Mouse (Mus musculus): ENCODE results near the gene Sox4. TPM values are rescaled to one million over a fixed set of nuclear protein-coding genes. Genes with fewer than 3 reads are reported as not detected.

Gene Sox4
- polyA plus RNA-seq, 1 experiment from 2014 or later = 75.1 TPM

- Histone ChIP-seq H3K4me2 (replicated peaks; ENCODE audit: low read depth, low read length) (peak overlapping the region; percentile 56), H3K4me3 (ENCODE audit: low read length) (peak overlapping the region; percentile 98), H3K9me3 (ENCODE audit: control insufficient read depth, low read length) (no peaks in the 10 kb centered on the region), H3K36me3 (ENCODE audit: control insufficient read depth, insufficient read depth, low read length) (peaks cover 3% of the 10 kb centered on the region; the same call in 1 of the 2 replicates), H3K4me1 (ENCODE audit: control insufficient read depth, insufficient read depth, low read length) (peaks cover 10% of the 10 kb centered on the region), H3K9ac (ENCODE audit: low read depth, low read length) (peak overlapping the region; percentile 52; the same call in 1 of the 2 replicates), H3K27me3 (ENCODE audit: control insufficient read depth, insufficient read depth, low read length) (no peaks in the 10 kb centered on the region), H3K27ac (ENCODE audit: low read depth, low read length) (peak overlapping the region; percentile 21; the same call in 1 of the 2 replicates)
- no peak for ATAC-seq (ENCODE audit: low FRiP score, low TSS enrichment)
- 8% methylated on average over 11 of the region's 11 CpGs for WGBS
These were observed 4.1 kb downstream of the Sox4 start for GRCm38 (mm10) chr13:28949279-28949915.

- ATAC-seq (ENCODE audit: low FRiP score, low TSS enrichment) = no peak
- WGBS = 4% methylated on average over 10 of the region's 10 CpGs
- Histone ChIP-seq H3K36me3 (ENCODE audit: control insufficient read depth, insufficient read depth, low read length) (peaks cover 3% of the 10 kb centered on the region; the same call in 1 of the 2 replicates), H3K27ac (ENCODE audit: low read depth, low read length) (peak overlapping the region; percentile 3; the same call in 1 of the 2 replicates), H3K4me2 (replicated peaks; ENCODE audit: low read depth, low read length) (peak overlapping the region; percentile 56), H3K9me3 (ENCODE audit: control insufficient read depth, low read length) (no peaks in the 10 kb centered on the region), H3K4me1 (ENCODE audit: control insufficient read depth, insufficient read depth, low read length) (peaks cover 10% of the 10 kb centered on the region), H3K4me3 (ENCODE audit: low read length) (peak overlapping the region; percentile 98), H3K9ac (ENCODE audit: low read depth, low read length) (peak overlapping the region; percentile 35; the same call in 1 of the 2 replicates), H3K27me3 (ENCODE audit: control insufficient read depth, insufficient read depth, low read length) (no peaks in the 10 kb centered on the region)
These were observed 5.0 kb downstream of the Sox4 start for GRCm38 (mm10) chr13:28948541-28948940.

GRCm38 (mm10) chr13:28947740-28948441 is 5.6 kb downstream of the Sox4 start:
- H3K4me2 ChIP-seq (replicated peaks; ENCODE audit: low read depth, low read length) = peak overlapping the region; percentile 56
- peak overlapping the region; percentile 3; the same call in 1 of the 2 replicates for H3K27ac ChIP-seq (ENCODE audit: low read depth, low read length)
- H3K4me3 ChIP-seq (ENCODE audit: low read length) = 0 out of 2 replicates have a peak overlapping the region, but pooled peaks have one; percentile 98
- no peaks in the 10 kb centered on the region for H3K9me3 ChIP-seq (ENCODE audit: control insufficient read depth, low read length)
- no peaks in the 10 kb centered on the region for H3K27me3 ChIP-seq (ENCODE audit: control insufficient read depth, insufficient read depth, low read length)
- H3K9ac ChIP-seq (ENCODE audit: low read depth, low read length) = no peak overlapping the region; the same call in 1 of the 2 replicates
- H3K36me3 ChIP-seq (ENCODE audit: control insufficient read depth, insufficient read depth, low read length) = peaks cover 3% of the 10 kb centered on the region; the same call in 1 of the 2 replicates
- H3K4me1 ChIP-seq (ENCODE audit: control insufficient read depth, insufficient read depth, low read length) = peaks cover 10% of the 10 kb centered on the region
- 23% methylated on average over 7 of the region's 7 CpGs for WGBS
- ATAC-seq (ENCODE audit: low FRiP score, low TSS enrichment) = 0 out of 2 replicates have a peak, but pooled peaks have one; percentile 25

- Histone ChIP-seq H3K27me3 (ENCODE audit: control insufficient read depth, insufficient read depth, low read length) (no peaks in the 10 kb centered on the region), H3K4me1 (ENCODE audit: control insufficient read depth, insufficient read depth, low read length) (peaks cover 20% of the 10 kb centered on the region), H3K9ac (ENCODE audit: low read depth, low read length) (no peak overlapping the region), H3K4me2 (replicated peaks; ENCODE audit: low read depth, low read length) (no peak overlapping the region), H3K9me3 (ENCODE audit: control insufficient read depth, low read length) (no peaks in the 10 kb centered on the region), H3K27ac (ENCODE audit: low read depth, low read length) (no peak overlapping the region), H3K4me3 (ENCODE audit: low read length) (no peak overlapping the region), H3K36me3 (ENCODE audit: control insufficient read depth, insufficient read depth, low read length) (peaks cover 3% of the 10 kb centered on the region; the same call in 1 of the 2 replicates)
- ATAC-seq (ENCODE audit: low FRiP score, low TSS enrichment) = no peak
- 50% methylated on average over 8 of the region's 8 CpGs for WGBS
These were observed 6.9 kb downstream of the Sox4 start for GRCm38 (mm10) chr13:28946565-28947135.

- Histone ChIP-seq H3K36me3 (ENCODE audit: control insufficient read depth, insufficient read depth, low read length) (peaks cover 3% of the 10 kb centered on the region; the same call in 1 of the 2 replicates), H3K9me3 (ENCODE audit: control insufficient read depth, low read length) (no peaks in the 10 kb centered on the region), H3K27ac (ENCODE audit: low read depth, low read length) (no peak overlapping the region), H3K27me3 (ENCODE audit: control insufficient read depth, insufficient read depth, low read length) (no peaks in the 10 kb centered on the region), H3K4me3 (ENCODE audit: low read length) (no peak overlapping the region), H3K4me2 (replicated peaks; ENCODE audit: low read depth, low read length) (no peak overlapping the region), H3K4me1 (ENCODE audit: control insufficient read depth, insufficient read depth, low read length) (peaks cover 20% of the 10 kb centered on the region), H3K9ac (ENCODE audit: low read depth, low read length) (no peak overlapping the region)
- ATAC-seq (ENCODE audit: low FRiP score, low TSS enrichment) = no peak
- 85% methylated on average over 5 of the region's 5 CpGs for WGBS
These were observed 7.8 kb downstream of the Sox4 start for GRCm38 (mm10) chr13:28945681-28946080.

GRCm38 (mm10) chr13:28942926-28943325 is 10.6 kb downstream of the Sox4 start:
- Histone ChIP-seq H3K9ac (ENCODE audit: low read depth, low read length) (no peak overlapping the region), H3K36me3 (ENCODE audit: control insufficient read depth, insufficient read depth, low read length) (no peaks in the 10 kb centered on the region), H3K4me1 (ENCODE audit: control insufficient read depth, insufficient read depth, low read length) (peaks cover 18% of the 10 kb centered on the region), H3K4me2 (replicated peaks; ENCODE audit: low read depth, low read length) (no peak overlapping the region), H3K27me3 (ENCODE audit: control insufficient read depth, insufficient read depth, low read length) (no peaks in the 10 kb centered on the region), H3K27ac (ENCODE audit: low read depth, low read length) (no peak overlapping the region), H3K4me3 (ENCODE audit: low read length) (no peak overlapping the region), H3K9me3 (ENCODE audit: control insufficient read depth, low read length) (no peaks in the 10 kb centered on the region)
- ATAC-seq (ENCODE audit: low FRiP score, low TSS enrichment) = no peak
- WGBS = 57% methylated on average over 4 of the region's 4 CpGs

GRCm38 (mm10) chr13:28941983-28942630 is 11.4 kb downstream of the Sox4 start:
- 10% methylated on average over 4 of the region's 4 CpGs for WGBS
- peak overlapping the region; percentile 26; the same call in 1 of the 2 replicates for H3K27ac ChIP-seq (ENCODE audit: low read depth, low read length)

GRCm38 (mm10) chr13:28933375-28933774 is 20.1 kb downstream of the Sox4 start:
- Histone ChIP-seq H3K4me3 (ENCODE audit: low read length) (no peak overlapping the region), H3K9ac (ENCODE audit: low read depth, low read length) (no peak overlapping the region), H3K36me3 (ENCODE audit: control insufficient read depth, insufficient read depth, low read length) (no peaks in the 10 kb centered on the region), H3K27me3 (ENCODE audit: control insufficient read depth, insufficient read depth, low read length) (no peaks in the 10 kb centered on the region), H3K4me1 (ENCODE audit: control insufficient read depth, insufficient read depth, low read length) (no peaks in the 10 kb centered on the region), H3K4me2 (replicated peaks; ENCODE audit: low read depth, low read length) (no peak overlapping the region), H3K9me3 (ENCODE audit: control insufficient read depth, low read length) (no peaks in the 10 kb centered on the region), H3K27ac (ENCODE audit: low read depth, low read length) (no peak overlapping the region)
- 94% methylated on average over 8 of the region's 8 CpGs for WGBS
- ATAC-seq (ENCODE audit: low FRiP score, low TSS enrichment) = no peak

More at GRCm38 (mm10) chr13:28941983-28942630, 11.4 kb downstream of the Sox4 start:
- no peak overlapping the region for H3K4me2 ChIP-seq (replicated peaks; ENCODE audit: low read depth, low read length)
- no peaks in the 10 kb centered on the region for H3K36me3 ChIP-seq (ENCODE audit: control insufficient read depth, insufficient read depth, low read length)
- no peak overlapping the region for H3K4me3 ChIP-seq (ENCODE audit: low read length)
- peak; percentile 74 for ATAC-seq (ENCODE audit: low FRiP score, low TSS enrichment)
- no peak overlapping the region for H3K9ac ChIP-seq (ENCODE audit: low read depth, low read length)
- H3K4me1 ChIP-seq (ENCODE audit: control insufficient read depth, insufficient read depth, low read length) = peaks cover 13% of the 10 kb centered on the region
- no peaks in the 10 kb centered on the region for H3K27me3 ChIP-seq (ENCODE audit: control insufficient read depth, insufficient read depth, low read length)
- H3K9me3 ChIP-seq (ENCODE audit: control insufficient read depth, low read length) = no peaks in the 10 kb centered on the region

All from kidney, embryonic 14.5 days (tissue).